Mouse (Mus musculus) bone marrow, adult 2 months (tissue): Measurements from ENCODE around the gene Hmg20b. TPM values are rescaled to one million over a fixed set of nuclear protein-coding genes. Genes with fewer than 3 reads are reported as not detected.

Experiments used
- H3K27ac ChIP-seq: fragments of 200-500 bp; 2 replicates; pipeline ENCODE4 v1.5.1; 2012; ENCODE audit warnings: low read depth, mild to moderate bottlenecking, control low read depth, inconsistent platforms, low read length; ENCODE audit not compliant: control insufficient read depth, poor library complexity, insufficient read depth
- H3K4me1 ChIP-seq: fragments of 200-500 bp; 2 replicates; pipeline ENCODE4 v1.6.1; 2011; ENCODE audit warnings: low read length; ENCODE audit not compliant: control insufficient read depth, insufficient read depth
- H3K4me3 ChIP-seq: fragments of 200-500 bp; replicated peaks from 2 replicates; pipeline ENCODE3; 2011; ENCODE audit warnings: mild to moderate bottlenecking, low read depth, low read length, control low read depth; ENCODE audit not compliant: control insufficient read depth
- CTCF ChIP-seq: fragments of 200-500 bp; IDR thresholded peaks from 2 replicates; pipeline ENCODE4 v1.5.1; 2011; ENCODE audit warnings: low read length, control low read depth; ENCODE audit not compliant: control insufficient read depth, insufficient read depth
- POLR2A ChIP-seq: fragments of 200-500 bp; IDR thresholded peaks from 2 replicates; pipeline ENCODE4 v1.6.1; 2011; ENCODE audit warnings: low read depth, mild to moderate bottlenecking, control low read depth, low read length, borderline replicate concordance; ENCODE audit not compliant: control insufficient read depth
- WGBS: fragments of 180-500 bp; shearing (Covaris S2); methylation state at CpG from one replicate; pipeline ENCODE4 v1.1.7; 2018; 5-methylcytosine and 5-hydroxymethylcytosine counted together
- polyA plus RNA-seq: library from polyadenylated mRNA; stranded (reverse); fragments of >200 nt; gene quantifications from 2 replicates; pipeline ENCODE4 v1.2.4, GENCODE M21; 2011; ENCODE audit warnings: low replicate concordance; ENCODE audit not compliant: missing spikeins, insufficient read depth, insufficient read length

Hmg20b gene
- polyA plus RNA-seq: 56.9 and 60.7 TPM in 2 replicates

DNA sequence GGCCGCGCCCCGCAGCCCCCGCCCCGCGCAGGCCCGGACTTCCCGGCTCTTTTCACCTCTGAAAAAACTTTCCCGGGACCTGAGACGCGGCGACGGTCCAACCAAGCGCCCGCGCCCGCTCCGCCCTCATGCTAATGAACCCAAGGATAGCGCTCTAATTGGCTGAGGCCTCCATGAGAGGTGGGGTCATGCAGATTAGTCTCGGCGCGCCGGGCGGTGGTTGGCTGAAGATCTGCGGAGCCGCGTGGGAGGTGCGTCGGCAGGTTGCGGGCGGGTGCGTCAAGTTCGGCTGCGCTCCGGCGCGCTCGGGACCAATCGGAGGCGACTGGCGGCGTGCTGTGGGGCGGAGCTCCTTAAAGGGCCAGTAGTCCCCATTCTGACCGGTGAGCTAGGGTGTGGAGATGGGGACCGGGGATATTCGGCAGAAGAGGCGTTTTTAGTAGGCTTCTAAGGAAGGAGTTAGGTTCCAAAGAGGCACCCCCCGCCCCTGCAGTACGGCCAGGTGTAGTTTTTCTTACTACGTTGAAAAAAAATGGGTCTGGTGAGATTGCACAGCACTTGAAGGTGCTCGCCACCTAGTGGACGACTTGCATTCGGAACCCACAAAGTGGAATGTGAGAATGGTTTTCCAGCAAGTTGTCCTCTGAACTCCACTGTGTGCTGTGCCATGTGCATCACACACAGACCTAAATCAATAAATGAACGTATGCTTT, at the start of gene Hmg20b:
Hmg20b (minus strand) TSS at position 130 of the 713 bp plus-strand sequence.
- Histone ChIP-seq H3K4me1 (peaks cover 4% of the 10 kb centered on the region; the same call in 1 of the 2 replicates), H3K27ac (peak within 1 kb of the TSS; percentile 79), H3K4me3 (peak within 1 kb of the TSS; percentile 84)
- no peak for TF ChIP-seq POLR2A
- peak; percentile 82 for TF ChIP-seq CTCF
- under 1% methylated on average over 54 of the region's 54 CpGs for WGBS

DNA sequence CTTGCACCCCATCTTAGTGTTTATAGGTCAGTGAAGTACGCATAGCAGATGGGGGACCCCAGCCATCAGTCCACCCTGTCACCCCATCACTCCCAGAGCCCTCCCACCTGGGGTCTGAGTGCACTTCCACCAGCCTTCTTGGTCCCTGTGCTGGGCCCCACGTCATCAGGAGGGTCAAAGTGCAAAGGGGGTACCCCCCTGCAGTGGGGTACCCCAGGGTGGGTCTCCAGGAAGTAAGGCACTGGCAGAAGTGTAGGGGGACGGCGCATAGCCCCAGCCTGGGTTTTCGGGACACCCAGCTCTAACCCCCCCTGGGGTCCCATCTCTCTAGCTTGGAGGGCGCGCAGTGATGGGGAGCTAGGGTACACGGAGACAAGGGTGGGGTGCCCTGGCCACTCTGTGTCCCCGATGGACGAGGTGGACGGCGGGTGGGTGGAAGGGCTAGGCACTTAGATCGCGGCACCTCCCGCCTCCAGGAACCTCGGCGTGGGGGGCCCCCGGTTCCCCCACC, 49.6 kb upstream of the Hmg20b start:
- TF ChIP-seq POLR2A (no peak), CTCF (no peak)
- H3K4me1 ChIP-seq: peaks cover 2% of the 10 kb centered on the region; the same call in 1 of the 2 replicates
- no peak overlapping the region for H3K4me3 ChIP-seq
- no peak overlapping the region for H3K27ac ChIP-seq
- 89% methylated on average over 18 of the region's 18 CpGs for WGBS

DNA sequence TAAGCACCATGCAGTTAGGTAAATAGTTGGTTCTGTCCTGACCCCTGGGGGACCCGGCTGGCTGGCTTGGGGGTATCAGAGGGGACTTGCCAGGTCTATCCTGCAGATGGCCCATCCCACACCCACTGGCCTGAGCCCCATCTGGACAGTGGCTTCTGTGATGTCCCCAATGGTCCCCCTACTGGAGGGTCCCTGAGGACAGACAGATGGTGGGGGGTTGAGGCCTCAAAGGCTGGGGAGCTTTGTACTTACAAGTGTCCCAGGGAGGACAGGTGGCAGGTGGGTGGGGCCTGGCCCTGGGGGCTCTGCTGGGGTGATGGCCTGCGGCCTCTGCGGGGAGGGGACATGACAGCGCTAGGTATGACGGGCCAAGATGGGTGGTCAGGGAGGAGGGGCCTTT, 49.0 kb upstream of the Hmg20b start:
- WGBS: 86% methylated on average over 5 of the region's 5 CpGs
- TF ChIP-seq CTCF: no peak
- H3K4me1 ChIP-seq: peaks cover 2% of the 10 kb centered on the region; the same call in 1 of the 2 replicates
- H3K27ac ChIP-seq: no peak overlapping the region
- H3K4me3 ChIP-seq: no peak overlapping the region

DNA sequence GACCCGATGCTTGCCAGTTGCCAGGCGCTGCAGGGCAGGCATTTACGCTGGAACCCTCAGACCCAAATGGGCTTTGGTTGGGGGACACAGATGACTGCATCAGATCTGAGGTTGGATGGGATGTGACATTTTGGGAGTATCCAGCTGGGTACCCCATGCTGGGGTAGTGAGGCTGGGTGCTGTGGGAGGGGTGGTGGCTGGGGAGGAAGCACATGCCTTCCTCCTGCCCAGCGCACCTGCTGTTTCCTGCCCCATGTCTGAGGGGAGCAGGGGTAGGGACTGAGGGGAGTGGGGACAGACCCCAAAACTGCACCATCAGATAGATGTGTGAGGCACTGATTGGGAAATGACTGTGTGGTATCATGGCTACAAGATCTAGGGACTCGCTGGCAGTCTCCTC, 46.5 kb upstream of the Hmg20b start:
- H3K4me3 ChIP-seq: no peak overlapping the region
- TF ChIP-seq CTCF: no peak
- no peak for TF ChIP-seq POLR2A
- H3K4me1 ChIP-seq: peaks cover 7% of the 10 kb centered on the region
- WGBS: 60% methylated on average over 5 of the region's 5 CpGs
- no peak overlapping the region for H3K27ac ChIP-seq

DNA sequence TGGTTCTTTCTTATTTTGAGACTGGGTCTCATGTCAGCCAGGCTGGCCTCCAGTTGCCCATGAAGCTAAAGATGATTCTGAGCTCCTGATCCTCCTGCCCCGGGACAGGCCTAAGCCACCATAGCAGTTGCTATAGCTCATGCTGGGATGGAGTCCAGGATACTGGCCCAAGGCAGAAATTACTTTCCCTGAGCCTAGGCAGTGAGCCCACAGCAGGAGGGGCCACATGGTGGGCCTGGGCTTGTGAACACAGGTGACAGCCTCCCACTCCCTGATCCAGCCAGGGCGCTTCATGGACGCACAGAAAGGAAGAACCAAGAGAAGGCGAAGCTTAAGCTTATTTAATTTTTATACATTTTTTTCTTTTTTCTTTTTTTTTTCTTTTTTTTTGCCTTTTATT, 45.6 kb upstream of the Hmg20b start:
- 80% methylated on average over 4 of the region's 4 CpGs for WGBS
- no peak overlapping the region for H3K27ac ChIP-seq
- H3K4me3 ChIP-seq: no peak overlapping the region
- H3K4me1 ChIP-seq: peaks cover 5% of the 10 kb centered on the region
- TF ChIP-seq CTCF: no peak
- TF ChIP-seq POLR2A: no peak

DNA sequence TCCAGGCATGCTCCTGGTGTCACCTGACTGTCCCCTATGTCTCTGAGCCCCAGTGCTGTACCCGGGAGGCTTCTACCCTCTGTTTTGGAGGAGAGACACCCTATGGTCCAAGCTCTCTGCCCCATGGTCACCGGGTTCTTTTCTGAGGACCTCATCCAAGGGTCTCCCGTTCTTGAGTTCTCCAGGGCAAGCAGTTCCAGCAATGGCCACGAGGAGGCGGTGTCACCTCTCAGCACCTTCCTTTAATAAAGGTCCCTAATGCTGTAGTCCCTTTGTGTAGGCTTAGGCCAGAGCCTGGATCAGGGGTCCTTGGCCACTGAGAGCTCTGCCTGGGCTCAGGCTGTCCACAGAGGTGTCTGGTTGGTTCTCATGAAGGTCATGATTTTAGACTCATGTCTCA, 44.8 kb upstream of the Hmg20b start:
- Histone ChIP-seq H3K27ac (no peak overlapping the region), H3K4me1 (peaks cover 5% of the 10 kb centered on the region), H3K4me3 (no peak overlapping the region)
- 17% methylated on average over 5 of the region's 5 CpGs for WGBS
- TF ChIP-seq CTCF (peak; percentile 95), POLR2A (no peak)

DNA sequence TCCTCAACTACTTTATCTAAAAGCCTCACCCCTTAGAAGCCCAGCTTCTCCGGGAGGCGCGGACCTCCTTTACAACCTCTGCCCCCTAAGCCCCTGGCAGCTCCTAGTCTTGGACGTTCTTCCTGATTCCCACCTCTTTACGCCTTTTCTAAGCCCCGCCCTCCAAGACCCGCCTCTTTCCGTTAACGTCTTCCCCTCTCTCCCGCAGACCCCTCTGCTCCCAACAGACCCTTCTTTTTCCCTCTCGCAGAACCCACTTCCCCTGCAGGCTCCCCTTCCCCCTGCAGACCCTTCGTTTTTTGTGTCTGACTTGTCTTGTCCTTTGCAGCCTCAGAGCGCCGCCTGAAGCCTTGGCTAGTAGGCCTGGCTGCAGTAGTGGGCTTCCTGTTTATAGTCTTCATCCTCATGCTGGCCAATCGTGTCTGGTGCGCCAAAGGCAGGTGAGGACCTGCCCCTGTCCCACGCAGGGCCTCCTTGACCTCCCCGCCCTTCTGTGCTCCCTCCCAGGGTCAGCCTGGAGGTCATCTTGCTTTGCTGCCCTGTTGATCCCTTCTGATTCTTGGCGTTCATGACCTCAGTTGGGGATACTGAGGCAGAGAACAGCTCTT, 43.3 kb upstream of the Hmg20b start:
- TF ChIP-seq POLR2A (no peak), CTCF (no peak)
- H3K27ac ChIP-seq: peak overlapping the region; percentile 23
- H3K4me1 ChIP-seq: peaks cover 5% of the 10 kb centered on the region
- H3K4me3 ChIP-seq: peak overlapping the region; percentile 25
- WGBS: 3% methylated on average over 19 of the region's 19 CpGs

DNA sequence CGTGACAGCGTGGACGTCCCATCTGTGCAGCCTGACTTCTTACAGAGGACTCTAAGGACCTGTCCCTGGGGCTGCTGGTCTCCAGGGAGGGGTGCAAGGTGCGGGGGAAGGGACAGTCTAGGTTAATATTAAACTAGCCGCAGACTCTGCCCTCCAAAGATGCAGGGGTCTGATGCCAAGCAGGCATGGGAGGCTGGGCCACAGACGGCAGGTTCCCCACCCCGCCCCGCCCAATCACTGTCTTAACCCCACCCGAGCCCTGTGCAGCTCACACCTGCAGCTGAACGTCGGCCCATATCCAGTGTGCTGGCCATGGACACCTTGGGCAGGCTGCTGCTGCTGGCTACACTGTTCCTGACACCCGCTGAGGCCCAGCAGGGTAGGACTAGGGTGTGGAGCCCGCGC, 42.5 kb upstream of the Hmg20b start, which contains the start of gene Smim24:
Smim24 (plus strand) TSS at position 271 of the 405 bp plus-strand sequence.
- TF ChIP-seq CTCF (no peak), POLR2A (no peak)
- Histone ChIP-seq H3K4me1 (peaks cover 5% of the 10 kb centered on the region), H3K27ac (peak within 1 kb of the TSS; percentile 23), H3K4me3 (peak within 1 kb of the TSS; percentile 40)
- WGBS: 54% methylated on average over 14 of the region's 14 CpGs
